Mouse (Mus musculus) layer of hippocampus, adult 9-11 months (tissue): ENCODE measurements at regions not wholly inside any gene's neighbourhood (a gene's known extent, or its start where the extent isn't known, plus 50 kb on each side); places are given as distances from the start of the nearest gene placed in this dataset.
"Not testable (repeated sequence)": the region's sequence is repeated elsewhere in the genome, so short reads cannot be mapped to it uniquely, and the experiment has no call there.

ENCODE experiments used
- DNase-seq: peaks from one replicate; pipeline ENCODE4 v3.0.0; 2022

DNA sequence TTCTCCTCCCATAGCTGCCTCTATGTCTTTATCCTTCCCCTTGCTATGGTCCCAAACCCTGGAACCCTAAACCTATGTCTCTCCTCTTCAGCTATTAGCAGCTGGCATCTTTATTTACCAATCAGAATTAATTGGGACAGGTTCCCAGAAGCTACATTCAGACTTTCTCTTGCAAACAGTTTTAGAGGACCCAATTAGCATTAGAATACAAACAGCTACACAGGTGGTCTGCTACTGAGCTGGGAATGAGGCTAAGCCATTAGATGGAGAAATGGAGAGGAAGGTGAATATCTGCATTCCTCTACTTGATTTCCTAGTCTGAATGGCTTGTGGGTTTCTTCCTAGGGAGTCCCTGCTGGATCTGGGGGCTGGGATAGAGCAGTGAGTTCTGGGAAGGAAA, 611.9 kb downstream of the A830018L16Rik start:
- no peak for DNase-seq

DNA sequence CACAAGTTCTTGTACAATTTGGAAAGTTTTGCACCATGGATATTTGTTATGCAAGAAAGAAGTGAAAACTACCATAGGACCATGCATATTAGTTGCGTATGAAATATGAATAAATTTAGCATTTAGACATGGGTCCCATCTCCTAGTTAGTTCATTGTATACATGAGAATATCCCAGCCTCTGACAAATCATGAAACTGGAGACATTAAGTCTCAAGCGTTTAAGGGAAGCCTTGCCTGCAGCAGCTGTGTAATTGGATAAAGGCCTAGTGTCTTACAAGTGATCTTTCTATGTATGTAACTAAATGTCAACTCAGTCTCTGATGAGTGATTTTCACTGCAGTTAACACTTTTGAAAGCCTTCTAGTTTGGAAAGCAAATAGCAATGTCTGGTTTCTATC, 613.5 kb downstream of the A830018L16Rik start:
- DNase-seq: no peak

DNA sequence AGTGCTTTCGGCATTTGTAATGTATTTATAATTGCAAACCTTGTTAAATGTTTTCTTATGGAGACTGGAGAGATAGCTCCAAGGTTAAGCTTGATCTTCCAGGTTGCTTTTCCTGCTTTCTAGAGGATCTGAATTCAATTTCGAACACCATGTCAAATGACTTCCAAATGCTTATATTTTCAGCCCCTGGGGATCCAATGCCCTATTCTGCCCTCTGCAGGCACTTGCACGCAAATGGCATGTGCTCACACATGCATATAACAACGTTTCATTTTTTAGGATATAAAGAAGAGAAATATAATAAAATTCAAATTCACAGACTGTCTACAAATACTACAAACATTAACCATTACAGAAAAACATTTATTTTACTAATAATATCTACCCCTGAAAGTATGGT, 614.2 kb downstream of the A830018L16Rik start:
- no peak for DNase-seq

DNA sequence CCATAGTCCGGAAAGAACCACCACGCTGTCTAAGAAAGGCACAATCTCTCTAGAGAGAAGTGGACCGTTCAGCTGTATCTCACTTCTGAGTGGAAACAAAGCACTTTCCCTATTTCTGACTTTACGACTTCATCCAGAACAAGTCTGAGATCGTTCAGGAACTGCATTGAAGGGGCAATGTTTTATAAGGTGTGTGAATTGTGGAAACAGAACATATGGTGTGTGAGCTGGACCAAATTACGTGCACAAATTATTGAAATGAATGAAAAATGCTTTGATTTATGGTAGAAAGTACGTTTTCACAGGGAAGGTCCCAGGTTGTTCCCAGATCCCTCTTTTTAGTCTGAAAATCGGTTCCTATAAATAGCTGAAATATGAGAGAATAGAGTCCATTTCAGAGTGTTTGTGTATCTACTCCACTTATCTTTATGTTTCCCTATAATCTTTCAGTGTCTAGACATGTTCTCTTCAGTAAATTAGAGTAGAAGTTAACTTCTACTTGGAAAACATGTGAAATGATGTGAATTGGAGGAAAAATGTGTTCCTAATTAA, 638.1 kb downstream of the A830018L16Rik start:
- DNase-seq: no peak

DNA sequence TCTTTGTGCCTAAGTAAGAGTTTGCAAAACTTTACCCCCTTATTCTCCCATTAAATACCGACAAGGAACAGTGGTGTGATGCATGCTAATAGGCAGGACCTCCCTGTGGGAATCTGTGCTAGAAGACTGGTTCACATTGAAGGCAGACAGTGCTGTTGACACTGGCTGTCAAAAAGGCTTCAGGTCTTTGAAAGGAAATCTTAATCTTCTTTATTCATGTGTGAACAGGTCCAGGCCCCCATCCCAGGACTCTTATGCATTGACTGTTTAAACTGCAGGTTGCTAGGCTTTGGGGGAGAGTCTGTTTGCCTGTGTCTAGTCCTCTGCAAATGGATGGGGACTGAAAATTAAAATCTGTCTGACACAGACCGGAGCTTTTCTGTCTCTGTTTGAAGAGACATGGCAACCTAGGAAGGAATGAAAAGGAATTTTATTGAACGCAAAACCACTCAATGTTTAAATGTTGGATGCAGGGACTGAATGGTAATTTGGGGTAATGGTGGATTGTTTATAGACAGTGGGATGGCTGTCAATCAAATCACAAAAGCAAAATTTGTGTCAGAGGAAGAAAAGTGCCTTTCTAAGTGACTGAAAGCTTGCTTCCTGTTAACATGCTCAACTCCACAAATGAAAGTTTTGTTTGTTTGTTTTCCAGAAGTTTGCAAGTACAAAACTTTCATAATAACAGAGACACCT, 642.1 kb downstream of the A830018L16Rik start:
- no peak for DNase-seq

DNA sequence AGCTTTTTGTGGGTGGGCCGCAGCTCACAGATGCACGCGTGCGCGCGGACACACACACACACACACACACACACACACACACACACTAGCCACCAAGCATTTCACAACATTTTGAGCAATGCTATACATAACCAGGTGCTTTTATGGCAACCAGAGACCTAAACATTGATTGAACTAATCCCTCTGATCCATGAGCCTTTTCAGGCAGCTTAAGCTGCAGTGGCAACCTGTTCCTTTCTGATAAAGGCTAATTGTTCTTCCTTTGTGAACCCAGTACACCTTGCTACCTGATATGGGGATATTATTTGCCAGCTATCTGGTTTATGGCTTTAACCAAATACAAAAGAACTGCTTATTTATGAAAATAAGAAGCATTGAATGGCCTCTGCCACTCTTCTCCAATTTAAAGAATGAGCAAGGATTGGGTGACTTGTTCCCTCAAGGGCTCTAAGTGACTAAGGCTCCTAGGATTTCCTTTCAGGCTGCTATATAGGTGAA, 651.2 kb downstream of the A830018L16Rik start:
- DNase-seq: no peak

DNA sequence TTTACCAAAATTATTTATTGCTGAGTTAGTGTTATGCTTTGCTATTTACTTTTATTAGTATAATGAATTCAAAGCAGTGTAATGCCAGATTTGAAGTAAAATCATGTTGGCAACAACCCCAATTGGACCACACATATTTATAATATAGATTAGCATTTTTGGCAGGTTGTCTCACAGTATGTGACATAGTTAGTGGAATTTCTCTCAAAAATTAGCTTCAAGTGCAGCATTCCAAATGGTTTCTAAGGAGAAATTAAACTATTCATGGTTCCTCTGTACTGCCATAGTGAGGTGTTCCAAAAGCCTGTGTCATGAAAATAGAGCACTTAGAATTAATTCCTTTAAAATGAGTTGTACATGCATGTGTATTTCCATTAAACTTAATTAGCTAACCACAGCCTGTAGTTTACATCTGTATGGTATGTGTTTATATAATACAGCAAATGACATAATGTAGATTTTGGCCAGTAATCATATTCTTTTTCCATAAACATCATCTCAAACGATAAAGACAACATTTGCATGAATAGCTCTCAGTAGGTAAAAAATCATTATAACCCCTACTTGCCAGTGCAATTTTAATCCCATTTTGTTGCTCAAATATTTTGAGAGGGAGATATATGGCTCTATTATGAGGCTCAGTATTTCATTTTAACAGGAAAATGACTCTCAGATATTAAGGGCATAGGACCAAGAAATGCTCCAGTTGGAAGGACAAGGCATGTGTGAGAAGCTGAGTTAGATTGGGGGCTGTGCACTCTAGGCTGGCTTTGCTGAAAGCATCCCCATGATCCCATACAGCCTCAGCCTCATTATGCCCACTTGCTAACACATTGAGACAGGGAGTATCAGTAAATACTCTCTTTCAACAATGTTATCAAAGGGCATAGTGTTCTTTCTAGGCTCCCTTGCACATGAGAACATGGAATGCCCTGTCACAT, 678.9 kb downstream of the A830018L16Rik start:
- DNase-seq: no peak

DNA sequence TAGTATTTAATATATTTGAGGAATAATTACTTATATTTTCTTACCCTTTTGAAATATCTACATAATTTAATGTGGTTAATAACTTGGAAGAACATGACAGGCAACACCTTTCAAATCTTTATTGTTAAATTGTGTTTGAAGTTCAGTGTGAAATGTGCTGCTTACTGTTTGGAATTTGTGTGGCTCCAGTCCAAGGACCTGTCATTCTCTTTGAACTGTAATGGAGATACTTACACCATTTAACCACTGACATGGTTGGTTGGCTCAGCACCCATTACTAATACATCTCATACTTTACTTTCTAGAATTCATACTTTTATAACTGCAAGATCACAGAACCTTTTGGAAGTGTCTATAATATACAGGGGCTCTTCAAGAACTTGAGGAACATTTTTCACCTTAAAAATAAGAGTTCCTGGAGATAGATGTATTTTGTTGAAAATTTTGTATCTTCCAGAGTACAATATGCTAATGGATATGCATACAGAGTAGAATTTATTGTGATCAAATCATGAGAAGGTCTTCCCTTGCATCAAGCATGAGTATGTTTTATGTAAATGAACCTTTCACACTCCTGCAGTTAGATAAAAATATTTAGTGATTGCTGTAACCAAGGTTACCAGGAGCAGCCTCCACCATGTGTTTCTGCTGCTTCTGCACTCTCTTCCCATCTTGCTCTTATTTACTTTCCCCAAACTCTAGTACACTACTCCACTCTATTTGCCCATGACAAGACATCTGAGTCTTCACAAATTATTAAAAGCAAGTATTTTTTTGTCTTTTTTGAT, 701.3 kb downstream of the A830018L16Rik start:
- DNase-seq: no peak

DNA sequence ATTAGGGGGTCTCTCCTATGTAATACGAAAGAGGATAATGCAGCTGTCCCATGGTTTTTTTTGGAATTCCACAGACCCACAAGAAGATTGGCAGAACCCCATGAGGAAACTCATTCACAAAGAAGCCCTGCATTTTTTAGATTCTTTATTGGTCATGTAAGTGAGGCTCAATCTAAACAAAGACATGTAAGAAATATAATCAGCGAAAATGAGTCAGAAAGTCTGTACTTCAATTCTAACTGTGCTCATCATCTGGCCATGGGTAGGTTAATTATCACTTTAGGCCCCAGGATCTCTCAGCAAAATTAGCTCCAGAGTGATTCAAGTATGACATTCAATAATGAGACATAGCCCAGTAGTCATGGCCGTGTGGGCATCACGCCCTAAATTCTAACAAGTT, 703.2 kb downstream of the A830018L16Rik start:
- peak; percentile 14 for DNase-seq

DNA sequence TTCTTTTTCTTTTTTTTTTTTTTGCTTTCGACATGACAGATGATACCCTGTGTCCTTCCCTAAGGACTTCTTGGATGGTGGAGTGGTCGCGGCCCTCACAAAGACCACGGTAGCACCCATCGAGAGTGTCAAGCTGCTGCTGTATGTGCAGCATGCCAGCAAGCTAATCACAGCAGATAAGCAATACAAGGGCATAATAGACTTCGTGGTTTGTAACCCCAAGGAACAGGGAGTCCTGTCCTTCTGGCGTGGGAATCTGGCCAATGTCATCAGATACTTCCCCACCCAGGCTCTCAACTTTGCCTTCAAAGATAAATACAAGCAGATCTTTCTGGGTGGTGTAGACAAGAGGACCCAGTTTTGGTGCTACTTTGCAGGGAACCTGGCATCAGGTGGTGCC, 707.0 kb downstream of the A830018L16Rik start:
- no peak for DNase-seq

DNA sequence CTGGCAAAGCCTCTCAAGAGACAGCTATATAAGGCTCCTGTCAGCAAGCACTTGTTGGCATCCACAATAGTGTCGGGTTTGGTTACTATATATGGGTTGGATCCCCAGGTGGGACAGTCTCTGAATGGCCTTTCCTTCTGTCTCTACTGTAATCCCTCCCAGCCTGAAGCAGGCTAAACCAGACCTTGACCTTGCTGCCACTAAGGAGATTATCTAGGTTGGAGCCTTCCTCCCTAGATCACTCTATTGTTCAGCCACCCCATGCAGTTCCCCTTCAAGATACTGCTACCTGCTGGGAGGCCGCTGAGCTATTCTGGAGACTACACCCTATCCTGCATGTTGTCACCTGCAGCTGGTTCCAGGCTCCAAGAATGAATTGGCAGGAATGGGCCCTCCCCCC, 712.7 kb downstream of the A830018L16Rik start:
- DNase-seq: not testable (repeated sequence)

DNA sequence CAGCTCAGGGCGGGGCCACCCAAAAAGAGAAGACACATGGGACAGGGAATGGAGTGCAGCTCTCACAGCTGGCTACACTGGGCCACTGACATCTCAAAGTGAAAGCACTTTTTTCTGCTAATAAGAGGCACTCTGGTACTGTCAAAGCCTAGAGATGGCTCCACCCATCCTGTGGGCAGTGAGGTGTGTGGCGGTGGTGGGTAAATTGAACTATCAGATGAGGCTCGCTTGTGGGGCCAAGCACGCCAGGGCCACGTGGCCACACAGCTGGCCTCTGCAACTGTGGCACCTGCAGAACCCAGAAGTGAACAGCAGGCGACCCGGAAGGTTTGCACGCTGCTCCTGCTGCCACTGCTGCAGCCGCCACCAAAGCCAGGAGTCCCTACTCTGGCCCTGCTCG, 756.6 kb downstream of the A830018L16Rik start:
- no peak for DNase-seq

DNA sequence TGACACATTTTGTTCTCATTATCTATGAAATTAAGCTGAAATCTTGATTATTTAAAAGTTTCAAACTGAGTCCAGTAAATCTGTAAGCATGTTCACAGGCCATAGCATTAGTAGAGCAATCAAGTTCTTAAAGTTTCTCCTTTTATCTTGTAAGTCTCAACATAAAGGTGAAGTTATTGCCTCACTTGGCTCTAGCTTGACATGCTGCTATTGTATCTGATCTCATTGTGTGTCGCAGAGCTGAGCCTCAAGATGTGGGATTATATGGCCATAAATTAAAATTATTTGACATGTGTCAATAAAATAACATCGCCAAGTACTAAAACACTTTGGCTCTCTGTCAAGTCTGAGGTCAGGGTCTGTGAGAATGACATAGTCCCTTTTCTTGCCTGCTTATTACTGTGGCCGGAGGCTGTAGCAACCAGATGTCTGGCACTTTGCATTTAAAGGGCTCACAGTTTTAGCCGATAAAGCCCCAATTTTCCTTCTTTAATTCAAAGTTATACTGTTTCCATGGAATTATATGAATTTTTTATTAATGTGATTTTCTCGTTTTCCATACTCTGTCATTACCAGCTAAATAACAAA, 775.8 kb downstream of the A830018L16Rik start:
- DNase-seq: no peak

DNA sequence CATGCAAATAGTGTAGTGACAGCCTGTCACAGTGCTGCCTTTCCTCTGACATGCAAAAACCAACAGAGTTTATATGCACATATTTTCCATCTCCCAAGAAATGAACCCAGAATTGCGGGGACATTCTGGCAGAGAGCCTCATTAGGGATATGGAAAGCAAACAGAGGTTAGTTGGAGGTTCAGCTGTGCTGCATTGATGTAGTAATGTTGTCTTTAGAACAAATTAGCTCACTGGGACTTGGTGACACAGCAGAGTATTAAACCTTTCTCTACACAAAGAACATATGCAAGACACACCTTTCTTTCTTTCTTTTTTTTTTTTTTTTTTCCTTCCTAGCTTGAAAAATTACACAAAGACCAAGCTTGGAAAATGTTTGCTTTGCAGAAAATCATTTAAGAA, 778.7 kb downstream of the A830018L16Rik start:
- DNase-seq: no peak

DNA sequence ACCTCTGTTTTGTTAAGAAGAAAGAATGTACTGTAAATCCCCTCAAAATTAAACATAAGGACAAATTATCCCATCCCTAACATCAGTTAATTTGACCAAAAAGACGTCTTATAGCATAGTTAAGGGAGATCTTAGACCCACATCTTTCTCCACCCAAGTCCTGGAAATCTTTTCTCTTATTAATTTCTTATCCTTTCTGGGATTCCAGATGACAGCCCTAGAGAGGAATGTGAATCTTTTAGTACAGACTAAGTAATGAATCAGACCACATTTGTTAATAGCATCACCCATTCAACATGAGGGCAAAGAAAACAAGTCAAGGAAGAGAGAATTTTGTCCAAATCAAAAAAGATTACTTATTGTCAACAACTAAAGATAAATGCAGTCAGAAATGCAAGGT, 817.2 kb downstream of the A830018L16Rik start:
- no peak for DNase-seq

DNA sequence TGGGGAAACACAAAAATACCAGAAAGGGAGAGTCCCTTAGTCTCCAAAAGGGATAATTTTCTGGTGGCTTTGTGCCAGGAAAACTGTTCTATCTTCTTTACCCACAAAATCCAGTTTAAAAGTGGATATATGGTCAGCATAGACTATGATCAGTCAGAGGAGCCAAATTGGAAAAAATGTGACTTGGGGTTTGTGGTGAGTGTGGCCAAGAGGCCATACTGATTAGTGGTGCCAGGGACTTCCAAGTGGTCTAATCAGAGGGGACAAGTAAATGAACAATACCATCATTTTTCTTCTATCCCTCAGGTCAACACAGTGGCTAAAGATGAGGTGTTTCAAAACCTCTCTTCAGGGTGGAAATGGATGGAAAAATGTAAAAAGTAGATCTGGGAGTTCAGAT, 828.2 kb downstream of the A830018L16Rik start:
- DNase-seq: no peak

DNA sequence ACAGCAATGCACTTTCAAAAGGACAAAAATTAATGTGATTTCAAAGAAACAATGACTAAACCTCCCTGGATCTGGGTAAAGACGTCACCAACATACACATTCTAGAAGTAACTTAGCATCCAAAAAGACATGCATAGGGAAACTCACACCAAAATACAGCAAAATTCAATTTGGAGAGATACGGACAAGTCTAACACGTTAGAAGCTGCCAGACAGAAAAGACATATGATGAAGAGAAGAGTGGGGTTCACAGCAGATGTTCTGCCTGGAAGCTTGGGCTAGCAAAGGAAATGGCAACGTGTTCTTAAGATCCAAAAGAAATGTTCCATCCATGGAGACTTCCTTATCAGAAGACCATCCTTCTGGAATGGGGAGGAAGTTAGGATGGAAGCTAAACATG, 868.6 kb downstream of the A830018L16Rik start:
- no peak for DNase-seq

DNA sequence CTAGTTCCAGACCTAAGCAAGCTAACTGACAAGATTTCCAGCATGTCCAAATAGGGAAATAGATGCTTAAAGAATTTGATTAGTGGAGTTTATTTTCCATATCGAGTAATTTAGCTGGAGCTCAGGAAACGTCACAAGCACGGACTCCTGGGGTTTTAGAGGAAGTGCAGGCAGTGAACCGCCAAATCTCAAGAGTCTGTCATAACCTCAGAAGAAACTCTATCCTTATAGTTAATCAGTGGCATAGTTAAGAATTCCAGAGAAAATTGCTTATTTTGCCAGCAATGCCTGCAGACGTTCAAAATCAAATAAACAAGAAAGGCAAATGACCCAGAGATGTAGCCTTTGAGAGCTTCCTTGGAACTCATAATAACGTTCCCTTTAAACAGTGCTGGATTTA, 871.6 kb downstream of the A830018L16Rik start:
- no peak for DNase-seq

DNA sequence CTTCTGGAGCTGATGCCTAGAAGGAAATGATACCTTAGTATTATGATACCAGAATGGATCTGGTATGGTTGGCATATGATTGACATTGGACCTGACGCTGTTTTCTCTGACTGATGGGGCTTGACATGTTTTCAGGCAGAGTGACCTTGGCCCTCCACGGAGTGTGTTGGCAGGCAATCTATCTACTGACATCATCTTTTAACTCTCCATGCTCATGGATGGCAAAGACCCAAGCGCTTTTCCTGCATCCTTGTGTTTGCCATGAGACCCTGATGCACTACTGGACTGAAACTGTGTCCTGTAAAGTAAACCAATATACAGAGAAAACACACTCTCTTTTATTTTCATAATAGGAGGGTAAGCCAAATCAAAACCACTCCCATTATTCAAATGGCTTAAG, 872.1 kb downstream of the A830018L16Rik start:
- DNase-seq: no peak

DNA sequence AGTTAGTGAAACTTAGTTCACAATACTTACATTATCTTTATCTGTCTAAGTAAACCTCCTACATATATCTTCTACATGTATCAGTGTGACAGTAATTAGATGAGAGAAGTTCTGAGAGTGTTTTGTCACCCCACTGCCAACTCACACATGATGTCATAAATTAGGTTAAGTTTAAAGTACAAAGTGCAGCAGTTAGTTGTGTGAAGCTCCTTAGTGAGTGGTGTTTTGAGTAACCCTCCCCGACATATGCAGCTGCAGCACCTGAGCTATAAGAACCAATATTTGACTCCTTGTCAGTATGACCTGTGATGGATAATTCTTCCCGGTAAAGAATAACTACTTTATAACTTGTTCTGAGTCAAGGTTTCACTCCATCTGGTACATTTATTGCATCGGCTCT, 874.6 kb downstream of the A830018L16Rik start:
- DNase-seq: no peak

DNA sequence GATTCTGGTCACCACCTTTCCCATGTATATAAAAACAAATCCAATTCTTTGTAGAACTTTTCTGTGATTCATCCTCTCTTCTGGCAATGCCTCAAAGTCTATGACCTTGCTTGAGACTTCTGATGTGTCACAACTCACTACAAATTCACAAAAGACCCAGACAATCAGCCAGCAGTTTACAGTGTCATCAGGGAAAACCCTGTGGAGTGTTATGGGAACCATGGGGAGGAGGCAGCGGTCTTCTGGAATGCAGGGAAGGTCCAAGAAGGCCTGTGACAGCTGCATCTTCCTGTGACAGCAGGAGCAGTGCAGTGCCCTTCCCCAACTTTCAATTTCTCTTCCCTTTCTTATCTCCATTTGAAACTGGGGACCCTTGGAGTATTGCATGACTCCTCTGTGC, 877.9 kb downstream of the A830018L16Rik start:
- no peak for DNase-seq

DNA sequence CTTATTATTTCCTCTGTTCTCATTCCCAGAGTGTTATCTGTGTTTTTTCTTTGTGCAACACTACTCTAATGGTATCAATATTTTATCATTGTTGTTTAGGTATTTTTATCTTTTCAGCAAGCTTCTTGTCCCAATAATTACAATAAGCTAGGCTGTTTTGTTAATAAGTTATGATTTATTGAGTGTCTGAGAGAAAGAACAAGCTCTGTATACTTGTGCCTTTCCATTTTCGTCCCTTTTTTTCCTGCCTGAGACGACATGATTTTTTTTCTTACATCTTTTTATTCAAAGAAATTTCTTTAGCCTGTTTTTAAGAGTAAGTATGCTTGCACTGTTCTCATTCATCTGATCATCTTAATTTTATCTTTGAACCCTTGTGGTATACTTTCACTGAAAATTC, 904.1 kb downstream of the A830018L16Rik start:
- DNase-seq: no peak

DNA sequence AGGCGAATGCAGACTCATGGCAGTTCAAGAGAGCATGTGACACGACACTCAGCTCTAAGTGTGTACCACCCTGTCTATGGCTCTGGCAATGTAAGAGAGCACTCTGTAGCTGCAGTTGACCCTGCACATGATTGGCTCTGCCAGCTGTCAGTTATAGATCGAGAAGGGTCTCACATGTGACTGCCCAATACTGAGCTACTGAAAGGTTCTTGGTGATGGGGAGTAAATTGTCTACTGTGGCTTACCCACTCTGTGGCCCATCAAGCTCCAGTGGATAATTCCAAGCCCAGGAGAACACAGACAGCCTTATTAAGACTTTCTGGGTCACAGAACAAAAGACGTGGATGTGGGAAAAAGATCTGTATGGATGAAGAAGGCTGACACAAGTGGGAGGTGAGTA, 920.3 kb downstream of the A830018L16Rik start:
- no peak for DNase-seq
